Mouse (Mus musculus) midbrain, embryonic 16.5 days (tissue): ENCODE measurements around the gene Ube2q1. TPM values are rescaled to one million over a fixed set of nuclear protein-coding genes. Genes with fewer than 3 reads are reported as not detected.

Experiments used
- ATAC-seq: fragments of 200-750 bp; cut with Nextera tagmentation; 2 replicates; pipeline ENCODE4 v1.8.0; 2017; ENCODE audit warnings: moderate TSS enrichment
- H3K27ac ChIP-seq: fragments of 300-500 bp; sonication (generic); 2 replicates; pipeline ENCODE4 v1.5.1; 2014; ENCODE audit warnings: mild to moderate bottlenecking, low read length, mixed read lengths
- H3K27me3 ChIP-seq: fragments of 300-500 bp; sonication (generic); 2 replicates; pipeline ENCODE4 v1.6.1; 2014; ENCODE audit warnings: low read depth, low read length, mixed read lengths; ENCODE audit not compliant: control insufficient read depth, insufficient read depth
- H3K36me3 ChIP-seq: fragments of 300-500 bp; sonication (generic); 2 replicates; pipeline ENCODE4 v1.6.1; 2014; ENCODE audit warnings: mild to moderate bottlenecking, low read length, moderate library complexity, mixed read lengths; ENCODE audit not compliant: control insufficient read depth, insufficient read depth
- H3K4me1 ChIP-seq: fragments of 300-500 bp; sonication (generic); 2 replicates; pipeline ENCODE4 v1.6.1; 2014; ENCODE audit warnings: mild to moderate bottlenecking, low read length, mixed read lengths; ENCODE audit not compliant: control insufficient read depth, insufficient read depth
- H3K4me2 ChIP-seq: fragments of 300-500 bp; sonication (generic); 2 replicates; pipeline ENCODE4 v1.6.1; 2014; ENCODE audit warnings: mild to moderate bottlenecking, low read length, mixed read lengths
- H3K4me3 ChIP-seq: fragments of 300-500 bp; sonication (generic); 2 replicates; pipeline ENCODE4 v1.5.1; 2014; ENCODE audit warnings: low read depth, mild to moderate bottlenecking, low read length, moderate library complexity, mixed read lengths
- H3K9ac ChIP-seq: fragments of 300-500 bp; sonication (generic); 2 replicates; pipeline ENCODE4 v1.6.1; 2014; ENCODE audit warnings: low read depth, low read length, mixed read lengths
- H3K9me3 ChIP-seq: fragments of 300-500 bp; sonication (generic); replicated peaks from 2 replicates; pipeline ENCODE4 v1.6.1; 2014; ENCODE audit warnings: mild to moderate bottlenecking, low read length, mixed read lengths; ENCODE audit not compliant: control insufficient read depth, poor library complexity, severe bottlenecking
- WGBS: fragments of 180-500 bp; shearing (Covaris S2); extraction: QIAGEN DNeasy Blood & Tissue Kit; methylation state at CpG from one replicate; pipeline ENCODE4 v1.1.7; 2014; 5-methylcytosine and 5-hydroxymethylcytosine counted together
- polyA plus RNA-seq: library from polyadenylated mRNA; unstranded; fragments of >200 nt; fragmentation: Nextera tagmentation; extraction: Ambion mirVana; gene quantifications from 2 replicates; pipeline ENCODE4 v1.2.1, GENCODE M21; 2015

Gene Ube2q1
- polyA plus RNA-seq, 1 experiment from 2014 or later, result 10.9 TPM

DNA sequence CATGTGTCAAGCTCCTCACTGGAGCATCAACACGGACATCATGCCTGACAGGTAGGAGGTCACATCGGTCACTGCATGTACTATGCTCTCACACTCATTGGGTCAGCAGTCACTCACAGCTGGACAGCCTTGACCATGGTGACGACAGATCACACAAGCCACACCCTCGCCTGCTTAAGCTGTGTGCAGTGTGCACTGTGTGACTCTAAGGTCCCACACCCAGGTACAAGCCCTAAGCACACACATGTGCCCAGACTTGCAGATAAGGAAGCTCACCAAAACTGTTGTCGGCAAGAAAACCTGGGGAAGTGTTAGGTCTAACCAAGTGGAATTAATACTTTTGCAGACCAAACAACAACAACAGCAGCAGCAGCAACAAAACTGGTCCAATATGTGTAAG is 34.5 kb downstream of the Ube2q1 start:
- Histone ChIP-seq H3K4me1 (no peaks in the 10 kb centered on the region), H3K27me3 (no peaks in the 10 kb centered on the region; the same call in 1 of the 2 replicates), H3K4me3 (no peak overlapping the region), H3K9ac (no peak overlapping the region), H3K4me2 (no peak overlapping the region), H3K27ac (no peak overlapping the region), H3K9me3 (peaks cover 4% of the 10 kb centered on the region; the same call in 1 of the 2 replicates), H3K36me3 (no peaks in the 10 kb centered on the region)
- no peak for ATAC-seq
- 82% methylated on average over 5 of the region's 5 CpGs for WGBS

DNA sequence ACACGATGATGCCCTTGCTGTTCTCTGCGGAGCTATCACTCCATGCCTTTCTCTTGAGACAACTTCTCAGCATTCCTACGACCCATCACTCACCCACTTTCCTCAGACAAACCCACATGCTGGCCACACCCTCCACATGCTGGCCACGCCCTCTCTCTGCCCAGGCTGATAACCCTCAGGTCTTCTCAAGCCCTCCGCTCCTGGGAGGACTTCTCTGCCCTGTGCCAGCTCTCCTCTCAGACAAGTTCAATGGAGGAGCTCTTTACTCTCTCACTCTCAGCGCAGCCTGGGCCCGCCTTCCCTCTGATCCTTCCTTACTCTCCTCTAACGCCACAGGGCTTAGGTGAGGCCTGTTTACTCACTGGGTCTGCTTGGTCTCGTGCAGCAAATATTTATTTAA is 35.2 kb downstream of the Ube2q1 start:
- Histone ChIP-seq H3K9me3 (peaks cover 4% of the 10 kb centered on the region; the same call in 1 of the 2 replicates), H3K4me3 (no peak overlapping the region), H3K4me2 (no peak overlapping the region), H3K27ac (no peak overlapping the region), H3K9ac (no peak overlapping the region), H3K4me1 (no peaks in the 10 kb centered on the region), H3K36me3 (no peaks in the 10 kb centered on the region), H3K27me3 (no peaks in the 10 kb centered on the region; the same call in 1 of the 2 replicates)
- no peak for ATAC-seq
- WGBS, result 61% methylated on average over 9 of the region's 9 CpGs

DNA sequence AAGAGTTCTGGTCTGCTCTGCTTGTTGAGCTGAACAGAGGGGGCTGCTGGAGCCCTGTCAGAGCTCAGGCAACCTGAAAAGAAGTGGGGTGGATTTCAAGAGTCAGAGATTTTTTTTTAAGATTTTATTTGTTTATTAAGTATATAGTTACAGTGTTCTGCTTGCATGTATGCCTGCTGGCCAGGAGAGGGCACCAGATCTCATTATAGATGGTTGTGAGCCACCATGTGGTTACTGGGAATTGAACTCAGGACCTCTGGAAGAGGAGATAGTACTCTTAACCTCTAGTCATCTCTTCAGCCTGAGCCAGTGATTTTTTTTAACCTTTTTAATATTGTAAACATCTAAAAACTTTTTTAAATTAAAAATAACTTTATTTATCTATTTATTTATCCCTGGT is 37.4 kb downstream of the Ube2q1 start:
- H3K36me3 ChIP-seq, result no peaks in the 10 kb centered on the region
- H3K4me2 ChIP-seq, result no peak overlapping the region
- no peaks in the 10 kb centered on the region; the same call in 1 of the 2 replicates for H3K27me3 ChIP-seq
- no peak overlapping the region for H3K27ac ChIP-seq
- ATAC-seq, result no peak
- peaks cover 4% of the 10 kb centered on the region; the same call in 1 of the 2 replicates for H3K9me3 ChIP-seq
- H3K4me3 ChIP-seq, result no peak overlapping the region
- H3K9ac ChIP-seq, result no peak overlapping the region
- H3K4me1 ChIP-seq, result no peaks in the 10 kb centered on the region

DNA sequence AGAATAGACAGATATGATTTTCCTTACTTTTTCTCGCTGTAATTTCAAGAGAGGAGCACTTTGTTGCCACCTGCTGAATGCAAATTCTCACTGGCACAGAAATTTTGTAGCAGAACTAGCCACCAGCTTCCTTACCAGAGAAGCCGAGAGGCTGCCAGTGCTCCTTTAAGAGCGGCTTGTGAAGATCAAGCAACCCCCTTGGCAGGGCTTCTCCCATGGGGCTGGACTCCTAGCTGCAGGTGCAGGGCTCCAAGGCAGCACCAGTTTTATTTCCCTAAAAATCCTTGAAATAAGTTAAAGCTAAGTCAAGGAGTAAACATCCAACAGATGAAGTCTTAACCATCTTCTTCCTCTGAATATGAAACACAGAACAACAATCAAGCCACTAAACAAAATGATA is 38.8 kb downstream of the Ube2q1 start:
- WGBS, result 77% methylated on average over 3 of the region's 3 CpGs
- H3K27me3 ChIP-seq, result no peaks in the 10 kb centered on the region; the same call in 1 of the 2 replicates

DNA sequence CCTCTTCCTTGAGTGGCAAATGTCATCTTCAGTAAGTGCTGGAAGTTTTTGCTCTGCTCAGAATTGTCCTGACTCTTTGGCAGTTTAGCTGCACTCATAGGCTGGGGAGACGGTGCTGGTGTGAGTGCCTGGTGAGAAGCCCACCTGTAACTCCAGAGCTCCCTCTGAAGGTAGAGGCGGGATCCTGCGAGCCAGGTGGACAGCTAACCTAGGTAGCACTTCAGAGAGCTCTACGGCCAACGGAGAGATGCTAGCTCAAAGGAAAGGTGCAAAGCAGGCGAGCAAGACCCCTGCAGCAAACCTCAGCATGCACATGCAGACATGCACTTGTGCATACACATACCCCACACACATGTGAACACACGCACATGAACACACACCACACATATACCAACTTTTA is 40.6 kb downstream of the Ube2q1 start:
- 79% methylated on average over 7 of the region's 7 CpGs for WGBS
- ATAC-seq, result no peak
- no peak overlapping the region for H3K27ac ChIP-seq
- no peaks in the 10 kb centered on the region for H3K4me1 ChIP-seq
- H3K4me3 ChIP-seq, result no peak overlapping the region
- H3K4me2 ChIP-seq, result no peak overlapping the region
- no peaks in the 10 kb centered on the region for H3K36me3 ChIP-seq
- no peak overlapping the region for H3K9ac ChIP-seq
- no peaks in the 10 kb centered on the region; the same call in 1 of the 2 replicates for H3K27me3 ChIP-seq
- peaks cover 4% of the 10 kb centered on the region; the same call in 1 of the 2 replicates for H3K9me3 ChIP-seq

More for the DNA sequence above, 38.8 kb downstream of the Ube2q1 start:
- Histone ChIP-seq H3K9ac (no peak overlapping the region), H3K27ac (no peak overlapping the region), H3K36me3 (no peaks in the 10 kb centered on the region), H3K4me2 (no peak overlapping the region), H3K4me3 (no peak overlapping the region), H3K9me3 (peaks cover 4% of the 10 kb centered on the region; the same call in 1 of the 2 replicates), H3K4me1 (no peaks in the 10 kb centered on the region)
- ATAC-seq, result no peak

DNA sequence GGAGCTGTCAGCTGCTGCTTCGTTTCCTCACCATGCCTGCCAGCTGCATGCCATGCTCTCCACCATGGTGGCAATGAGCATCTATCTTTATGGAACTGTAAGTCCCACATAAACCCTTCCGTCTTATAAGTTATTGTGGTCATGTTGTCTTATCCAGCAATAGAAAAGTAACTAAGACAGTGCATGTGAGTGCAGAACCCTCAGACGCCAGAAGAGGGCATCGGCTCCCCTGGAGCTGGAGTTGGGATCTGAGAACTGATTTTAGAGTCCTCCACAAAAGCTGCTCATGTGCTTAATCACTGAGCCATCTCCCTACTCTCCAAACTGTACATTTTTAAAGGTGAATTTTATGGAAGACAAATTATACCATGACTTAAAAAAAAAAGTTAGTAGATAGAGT is 43.6 kb downstream of the Ube2q1 start:
- H3K9me3 ChIP-seq, result no peaks in the 10 kb centered on the region
- no peaks in the 10 kb centered on the region; the same call in 1 of the 2 replicates for H3K27me3 ChIP-seq
- WGBS, result 65% methylated on average over 4 of the region's 4 CpGs
- no peaks in the 10 kb centered on the region for H3K36me3 ChIP-seq
- no peak overlapping the region for H3K4me2 ChIP-seq
- no peak overlapping the region for H3K9ac ChIP-seq
- no peaks in the 10 kb centered on the region for H3K4me1 ChIP-seq
- no peak overlapping the region for H3K27ac ChIP-seq
- no peak for ATAC-seq
- H3K4me3 ChIP-seq, result no peak overlapping the region

DNA sequence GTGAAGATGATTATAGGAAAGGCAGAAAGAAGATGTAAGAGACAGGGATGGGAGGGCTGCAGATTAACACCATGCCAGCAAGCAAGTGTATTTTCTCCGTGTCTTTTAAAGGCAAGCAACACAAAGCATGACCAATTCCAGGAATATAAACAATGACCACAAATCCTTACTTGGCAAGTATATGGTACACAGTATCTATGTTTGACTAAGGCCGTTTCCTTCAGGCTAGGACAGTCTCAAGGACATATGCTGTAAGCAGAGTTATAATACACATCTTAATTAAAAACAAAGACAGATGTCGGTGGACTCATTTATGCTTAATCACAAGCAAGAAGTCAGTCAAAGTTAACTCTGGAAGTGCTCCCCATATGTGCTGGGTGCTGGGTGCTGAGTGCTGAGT is 45.2 kb downstream of the Ube2q1 start:
- ATAC-seq, result no peak
- no peaks in the 10 kb centered on the region for H3K4me1 ChIP-seq
- H3K36me3 ChIP-seq, result no peaks in the 10 kb centered on the region
- no peaks in the 10 kb centered on the region for H3K9me3 ChIP-seq
- no peaks in the 10 kb centered on the region for H3K27me3 ChIP-seq
- H3K9ac ChIP-seq, result no peak overlapping the region
- H3K27ac ChIP-seq, result no peak overlapping the region
- H3K4me2 ChIP-seq, result no peak overlapping the region
- WGBS, result 84% methylated on average over 3 of the region's 3 CpGs
- H3K4me3 ChIP-seq, result no peak overlapping the region

DNA sequence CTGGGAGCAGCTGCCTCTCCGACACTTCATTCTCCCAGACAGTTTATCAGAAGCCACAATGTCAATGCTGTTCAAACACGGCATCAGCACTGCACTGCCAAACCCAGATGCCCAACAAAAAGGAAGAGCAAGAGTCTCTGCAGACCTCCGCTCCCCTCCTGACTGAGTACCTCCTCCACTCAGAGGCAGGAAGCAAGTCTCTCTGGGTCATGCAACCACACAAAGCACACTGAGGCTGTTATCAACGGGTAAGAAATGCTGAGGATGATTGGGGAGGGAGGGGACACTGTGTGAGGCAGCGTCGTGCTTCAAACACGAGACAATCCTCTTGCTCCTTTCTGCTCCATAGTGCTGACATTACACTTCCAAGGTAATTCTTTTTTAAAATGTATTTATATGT is 46.5 kb downstream of the Ube2q1 start:
- H3K36me3 ChIP-seq, result no peaks in the 10 kb centered on the region
- no peak overlapping the region for H3K27ac ChIP-seq
- no peak overlapping the region for H3K4me3 ChIP-seq
- ATAC-seq, result no peak
- H3K27me3 ChIP-seq, result no peaks in the 10 kb centered on the region
- WGBS, result 75% methylated on average over 7 of the region's 7 CpGs
- no peaks in the 10 kb centered on the region for H3K9me3 ChIP-seq
- no peaks in the 10 kb centered on the region for H3K4me1 ChIP-seq
- H3K9ac ChIP-seq, result no peak overlapping the region
- H3K4me2 ChIP-seq, result no peak overlapping the region

DNA sequence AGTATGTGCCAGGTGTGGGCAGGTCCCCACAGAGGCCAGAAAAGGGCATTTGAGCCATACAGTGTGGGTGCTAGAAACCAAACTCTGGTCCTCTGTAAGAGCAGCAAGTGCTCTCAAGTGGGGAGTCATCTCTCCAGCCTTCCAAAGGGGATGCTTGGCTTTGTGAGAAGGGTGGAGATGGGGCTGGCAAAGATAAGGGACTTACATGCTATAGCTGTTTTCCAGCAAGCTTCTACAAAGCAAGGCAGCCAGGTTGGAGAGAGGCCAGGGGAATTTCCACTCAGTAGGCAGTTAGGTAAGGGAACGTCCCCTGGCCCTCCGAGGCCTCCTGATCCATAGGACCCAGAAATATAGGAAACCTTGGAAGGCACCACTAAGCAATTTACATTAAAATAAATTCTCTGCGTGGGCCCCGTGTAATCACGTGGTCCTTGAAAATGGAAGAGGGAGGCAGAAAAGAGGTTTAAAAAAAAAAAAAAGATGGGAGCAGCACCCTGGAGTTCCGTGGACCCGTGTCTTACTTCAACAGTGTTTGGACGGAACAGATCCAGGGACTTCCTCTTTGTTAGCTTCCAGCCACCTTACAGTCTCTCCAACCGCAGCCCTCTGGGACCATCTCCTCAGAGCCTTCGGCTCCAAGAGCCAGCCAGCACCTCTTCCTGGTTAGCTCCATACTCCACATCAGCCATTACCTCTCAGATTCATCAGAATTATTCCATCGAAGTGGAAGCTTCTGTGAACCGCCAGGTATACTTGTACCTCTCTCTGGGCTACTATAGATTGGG is 47.1 kb downstream of the Ube2q1 start:
- ATAC-seq, result no peak
- Histone ChIP-seq H3K9me3 (no peaks in the 10 kb centered on the region), H3K36me3 (no peaks in the 10 kb centered on the region), H3K4me1 (no peaks in the 10 kb centered on the region), H3K27me3 (no peaks in the 10 kb centered on the region), H3K4me2 (no peak overlapping the region), H3K4me3 (no peak overlapping the region), H3K27ac (no peak overlapping the region), H3K9ac (no peak overlapping the region)
- 87% methylated on average over 12 of the region's 12 CpGs for WGBS
